Mouse (Mus musculus): ENCODE measurements around the gene Slc4a1ap. TPM values are rescaled to one million over a fixed set of nuclear protein-coding genes. Genes with fewer than 3 reads are reported as not detected.

Slc4a1ap gene
- polyA plus RNA-seq, 2 experiments = 8.3 to 10.5 TPM

DNA sequence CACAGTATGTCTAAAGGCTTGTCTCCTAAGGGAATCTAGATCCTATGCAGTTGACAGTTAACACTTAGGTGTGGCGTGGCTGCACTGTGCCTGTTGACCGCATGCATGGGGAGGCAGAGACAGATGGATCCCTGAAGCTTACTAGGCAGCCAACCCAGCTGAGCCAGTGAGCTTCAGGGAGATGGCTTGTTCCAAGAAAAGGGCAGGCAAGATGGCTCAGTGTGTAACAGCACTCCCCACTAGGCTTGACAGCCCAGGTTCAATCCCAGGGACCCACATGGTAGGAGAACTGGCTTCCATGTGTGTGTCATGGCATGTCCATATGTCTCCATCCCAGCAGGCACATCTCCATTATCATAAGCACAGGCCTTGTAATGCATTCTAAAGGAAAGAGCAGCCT lies 33.6 kb downstream of the Slc4a1ap start:
- Histone ChIP-seq H3K4me3 (ENCODE audit: insufficient read depth in 1 of 2, low read depth in 2 of 2, low read length in 2 of 2) (no peak overlapping the region), H3K9ac (replicated peaks) (no peak overlapping the region), H3K27me3 (ENCODE audit: control insufficient read depth, insufficient read depth, low read length) (no peaks in the 10 kb centered on the region), H3K27ac (no peak overlapping the region), H3K36me3 (replicated peaks; ENCODE audit: control insufficient read depth, insufficient read depth, low read depth) (peaks cover 3% of the 10 kb centered on the region; the same call in 1 of the 2 replicates), H3K4me1 (replicated peaks; ENCODE audit: control insufficient read depth in 2 of 2, insufficient read depth in 2 of 2, low read length in 1 of 2) (no peaks in the 10 kb centered on the region), H3K4me2 (ENCODE audit: low read depth) (no peak overlapping the region), H3K9me3 (ENCODE audit: control insufficient read depth, low read length) (no peaks in the 10 kb centered on the region)
- ATAC-seq (ENCODE audit: insufficient read depth) = no peak
- no peak for TF ChIP-seq EP300 (IDR thresholded peaks at IDR 0.05; ENCODE audit: low read depth)
- TF ChIP-seq CTCF (IDR thresholded peaks at IDR 0.05; ENCODE audit: low read depth) = no peak
- no peak for DNase-seq (ENCODE audit: low read depth in 3 of 3, low spot score in 3 of 3)
- WGBS (ENCODE audit: insufficient replicate concordance) = 90% methylated on average over 2 of the region's 2 CpGs

- Histone ChIP-seq H3K27me3 (ENCODE audit: control insufficient read depth, insufficient read depth, low read length) (no peaks in the 10 kb centered on the region), H3K4me3 (ENCODE audit: insufficient read depth in 1 of 2, low read depth in 2 of 2, low read length in 2 of 2) (no peak overlapping the region), H3K9ac (replicated peaks) (no peak overlapping the region), H3K4me1 (replicated peaks; ENCODE audit: control insufficient read depth in 2 of 2, insufficient read depth in 2 of 2, low read length in 1 of 2) (no peaks in the 10 kb centered on the region), H3K36me3 (replicated peaks; ENCODE audit: control insufficient read depth, insufficient read depth, low read depth) (no peaks in the 10 kb centered on the region), H3K27ac (no peak overlapping the region), H3K9me3 (ENCODE audit: control insufficient read depth, low read length) (no peaks in the 10 kb centered on the region), H3K4me2 (ENCODE audit: low read depth) (no peak overlapping the region)
- DNase-seq (ENCODE audit: low read depth in 3 of 3, low spot score in 3 of 3) = no peak
- WGBS (ENCODE audit: insufficient replicate concordance) = 77% methylated on average over 7 of the region's 7 CpGs
- ATAC-seq (ENCODE audit: insufficient read depth) = no peak
- TF ChIP-seq EP300 (IDR thresholded peaks at IDR 0.05; ENCODE audit: low read depth) (no peak), CTCF (IDR thresholded peaks at IDR 0.05; ENCODE audit: low read depth) (no peak)
Measured at GRCm38 (mm10) chr5:31562036-31562666, 35.4 kb downstream of the Slc4a1ap start.

GRCm38 (mm10) chr5:31563496-31563895 lies 36.7 kb downstream of the Slc4a1ap start:
- H3K36me3 ChIP-seq (replicated peaks; ENCODE audit: control insufficient read depth, insufficient read depth, low read depth) = no peaks in the 10 kb centered on the region
- H3K4me2 ChIP-seq (ENCODE audit: low read depth) = no peak overlapping the region
- H3K4me3 ChIP-seq (ENCODE audit: insufficient read depth in 1 of 2, low read depth in 2 of 2, low read length in 2 of 2) = no peak overlapping the region
- ATAC-seq (ENCODE audit: insufficient read depth) (no peak), DNase-seq (ENCODE audit: low read depth in 3 of 3, low spot score in 3 of 3) (peak; percentile 27 to 50 (median 33))
- no peak overlapping the region for H3K9ac ChIP-seq (replicated peaks)
- H3K4me1 ChIP-seq (replicated peaks; ENCODE audit: control insufficient read depth in 2 of 2, insufficient read depth in 2 of 2, low read length in 1 of 2) = no peaks in the 10 kb centered on the region
- H3K9me3 ChIP-seq (ENCODE audit: control insufficient read depth, low read length) = no peaks in the 10 kb centered on the region
- TF ChIP-seq EP300 (IDR thresholded peaks at IDR 0.05; ENCODE audit: low read depth) (no peak), CTCF (IDR thresholded peaks at IDR 0.05; ENCODE audit: low read depth) (peak; percentile 93)
- H3K27me3 ChIP-seq (ENCODE audit: control insufficient read depth, insufficient read depth, low read length) = no peaks in the 10 kb centered on the region
- no peak overlapping the region for H3K27ac ChIP-seq
- WGBS (ENCODE audit: insufficient replicate concordance) = 9% methylated on average over 6 of the region's 6 CpGs

- ATAC-seq (ENCODE audit: insufficient read depth) (no peak), DNase-seq (ENCODE audit: low read depth in 3 of 3, low spot score in 3 of 3) (no peak)
- Histone ChIP-seq H3K27ac (no peak overlapping the region), H3K9ac (replicated peaks) (no peak overlapping the region), H3K4me2 (ENCODE audit: low read depth) (no peak overlapping the region), H3K4me1 (replicated peaks; ENCODE audit: control insufficient read depth in 2 of 2, insufficient read depth in 2 of 2, low read length in 1 of 2) (no peaks in the 10 kb centered on the region), H3K36me3 (replicated peaks; ENCODE audit: control insufficient read depth, insufficient read depth, low read depth) (no peaks in the 10 kb centered on the region), H3K27me3 (ENCODE audit: control insufficient read depth, insufficient read depth, low read length) (no peaks in the 10 kb centered on the region), H3K4me3 (ENCODE audit: insufficient read depth in 1 of 2, low read depth in 2 of 2, low read length in 2 of 2) (no peak overlapping the region), H3K9me3 (ENCODE audit: control insufficient read depth, low read length) (no peaks in the 10 kb centered on the region)
- TF ChIP-seq EP300 (IDR thresholded peaks at IDR 0.05; ENCODE audit: low read depth) (no peak), CTCF (IDR thresholded peaks at IDR 0.05; ENCODE audit: low read depth) (no peak)
- WGBS (ENCODE audit: insufficient replicate concordance) = 36% methylated on average over 7 of the region's 7 CpGs
Measured at GRCm38 (mm10) chr5:31563905-31564304, 37.1 kb downstream of the Slc4a1ap start.

- Histone ChIP-seq H3K4me2 (ENCODE audit: low read depth) (no peak overlapping the region), H3K9me3 (ENCODE audit: control insufficient read depth, low read length) (no peaks in the 10 kb centered on the region), H3K27ac (no peak overlapping the region), H3K9ac (replicated peaks) (no peak overlapping the region), H3K36me3 (replicated peaks; ENCODE audit: control insufficient read depth, insufficient read depth, low read depth) (no peaks in the 10 kb centered on the region), H3K4me3 (ENCODE audit: insufficient read depth in 1 of 2, low read depth in 2 of 2, low read length in 2 of 2) (no peak overlapping the region), H3K27me3 (ENCODE audit: control insufficient read depth, insufficient read depth, low read length) (no peaks in the 10 kb centered on the region), H3K4me1 (replicated peaks; ENCODE audit: control insufficient read depth in 2 of 2, insufficient read depth in 2 of 2, low read length in 1 of 2) (no peaks in the 10 kb centered on the region)
- ATAC-seq (ENCODE audit: insufficient read depth) = no peak
- WGBS (ENCODE audit: insufficient replicate concordance) = 80% methylated on average over 4 of the region's 4 CpGs
- no peak for TF ChIP-seq EP300 (IDR thresholded peaks at IDR 0.05; ENCODE audit: low read depth)
- TF ChIP-seq CTCF (IDR thresholded peaks at IDR 0.05; ENCODE audit: low read depth) = no peak
- DNase-seq (ENCODE audit: low read depth in 3 of 3, low spot score in 3 of 3) = no peak
Measured at GRCm38 (mm10) chr5:31564976-31565375, 38.2 kb downstream of the Slc4a1ap start.

Measured in liver, embryonic 14.5 days (tissue).